Mouse (Mus musculus) gastrocnemius, postnatal 4 days (tissue): ENCODE results near the gene Ggta1. TPM values are rescaled to one million over a fixed set of nuclear protein-coding genes. Genes with fewer than 3 reads are reported as not detected.

Source experiments
- DNase-seq, 2 experiments: peaks; one replicate each; pipeline ENCODE4 v3.0.0; 2021 to 2022; ENCODE audit warnings: low spot score in 2 of 2, mixed read lengths in 2 of 2
- total RNA-seq, 2 experiments: library from RNA; stranded (reverse); gene quantifications; 2 replicates each; pipeline ENCODE4 v1.2.3; 2021

Gene Ggta1
- total RNA-seq, 2 experiments from 2014 or later, result 21.0 to 25.4 TPM

- no peak for DNase-seq
Observed at GRCm38 (mm10) chr2:35409466-35409865, 53.6 kb downstream of the Ggta1 start.

- DNase-seq, result no peak
Observed at GRCm38 (mm10) chr2:35408409-35409110, 54.5 kb downstream of the Ggta1 start.

- DNase-seq, result no peak
Observed at GRCm38 (mm10) chr2:35407878-35408277, 55.2 kb downstream of the Ggta1 start.

GRCm38 (mm10) chr2:35407266-35407665, 55.8 kb downstream of the Ggta1 start:
- no peak for DNase-seq

GRCm38 (mm10) chr2:35406611-35407010, 56.4 kb downstream of the Ggta1 start:
- no peak for DNase-seq

GRCm38 (mm10) chr2:35402391-35402790, 60.6 kb downstream of the Ggta1 start:
- no peak for DNase-seq

GRCm38 (mm10) chr2:35400739-35401138, 62.3 kb downstream of the Ggta1 start:
- DNase-seq, result no peak

GRCm38 (mm10) chr2:35398184-35398828, 64.7 kb downstream of the Ggta1 start:
- no peak for DNase-seq

- peak; percentile 51 to 66 for DNase-seq
Observed at GRCm38 (mm10) chr2:35397590-35398173, 65.3 kb downstream of the Ggta1 start.

GRCm38 (mm10) chr2:35397096-35397495, 65.9 kb downstream of the Ggta1 start, which contains the start of gene 4930402F06Rik:
Gene 4930402F06Rik, minus strand, starts transcription at chr2:35397175.
- no peak for DNase-seq

GRCm38 (mm10) chr2:35385441-35385871, 77.6 kb downstream of the Ggta1 start:
- no peak for DNase-seq

- DNase-seq, result no peak
Observed at GRCm38 (mm10) chr2:35379306-35379705, 83.7 kb downstream of the Ggta1 start.

- no peak for DNase-seq
Observed at GRCm38 (mm10) chr2:35377600-35377999, 85.4 kb downstream of the Ggta1 start.

GRCm38 (mm10) chr2:35373003-35373402, 90.0 kb downstream of the Ggta1 start:
- DNase-seq, result no peak

- DNase-seq, result no peak
Observed at GRCm38 (mm10) chr2:35370686-35371085, 92.3 kb downstream of the Ggta1 start.

- DNase-seq, result no peak
Observed at GRCm38 (mm10) chr2:35367629-35368028, 95.4 kb downstream of the Ggta1 start, which contains the start of gene 4930568D16Rik. Gene 4930568D16Rik, minus strand, starts transcription at chr2:35367729.

Other genes starting within 250 kb of the Ggta1 start
- gene Gsn, start 206.9 kb downstream of the Ggta1 start, total RNA-seq, result 100 to 1,000 TPM; 259 to 284 TPM
- 10 to 100 TPM; 34.1 to 50.4 TPM for gene Stom, start 126.3 kb downstream of the Ggta1 start, total RNA-seq
- gene 4930568D16Rik, start 95.5 kb downstream of the Ggta1 start, total RNA-seq, result not detected
- not detected for gene 4930402F06Rik, start 66.1 kb downstream of the Ggta1 start, total RNA-seq
- 10 to 100 TPM; 72.7 to 80.4 TPM for gene Dab2ip, start 95.0 kb upstream of the Ggta1 start, total RNA-seq